Mouse (Mus musculus) thymus, postnatal 25 days (tissue): Measurements from ENCODE around the gene Fktn.
"Not testable (repeated sequence)": the region's sequence is repeated elsewhere in the genome, so short reads cannot be mapped to it uniquely, and the experiment has no call there.

ENCODE experiments used
- DNase-seq: peaks from one replicate; pipeline ENCODE4 v3.0.0; 2022

The Fktn gene

GRCm38 (mm10) chr4:53713704-53714050 lies at the start of gene Fktn:
Fktn (plus strand) TSS chr4:53713998.
- no peak for DNase-seq

- no peak for DNase-seq
These were observed 31.7 kb upstream of the Fktn start for GRCm38 (mm10) chr4:53682092-53682491.

GRCm38 (mm10) chr4:53688965-53689364 lies 24.8 kb upstream of the Fktn start:
- no peak for DNase-seq

- no peak for DNase-seq
These were observed 22.4 kb upstream of the Fktn start for GRCm38 (mm10) chr4:53691418-53691817.

DNA sequence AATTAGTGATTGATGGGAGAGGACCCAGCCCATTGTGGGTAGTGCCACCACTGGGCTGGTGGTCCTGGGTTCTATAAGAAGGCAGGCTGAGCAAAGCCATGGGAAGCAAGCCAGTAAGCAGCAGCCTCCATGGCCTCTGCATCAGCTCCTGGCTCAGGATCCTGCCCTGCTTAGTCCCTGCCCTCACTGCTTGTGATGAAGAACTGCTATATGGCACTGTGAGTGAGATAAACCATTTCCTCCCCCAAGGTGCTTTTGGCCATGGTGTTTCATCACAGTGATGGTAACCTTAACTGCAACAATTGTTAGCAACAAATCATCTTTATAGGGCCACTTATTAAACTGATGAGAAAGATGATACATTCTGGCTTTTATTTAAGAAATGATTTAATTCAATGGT lies 4.6 kb upstream of the Fktn start:
- DNase-seq: not testable (repeated sequence)

DNA sequence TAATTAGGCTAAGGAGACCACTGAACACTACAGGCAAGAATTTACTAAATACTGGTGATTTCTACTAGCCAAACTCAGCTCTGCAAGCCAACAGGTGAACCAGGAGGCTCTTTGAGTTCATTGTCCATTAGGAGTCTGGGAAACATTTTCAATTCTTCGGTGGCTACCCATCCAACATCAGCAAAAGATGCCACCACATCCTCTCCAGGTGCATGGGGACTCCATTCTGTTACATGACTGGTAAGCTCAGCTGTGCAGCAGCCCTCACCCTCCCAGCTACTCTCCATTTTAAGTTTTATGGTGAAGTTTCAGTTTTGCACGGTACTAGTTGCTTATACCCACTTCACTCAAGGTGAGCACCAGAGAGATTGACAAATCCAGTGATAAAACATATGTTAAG lies 3.8 kb upstream of the Fktn start:
- DNase-seq: no peak

DNA sequence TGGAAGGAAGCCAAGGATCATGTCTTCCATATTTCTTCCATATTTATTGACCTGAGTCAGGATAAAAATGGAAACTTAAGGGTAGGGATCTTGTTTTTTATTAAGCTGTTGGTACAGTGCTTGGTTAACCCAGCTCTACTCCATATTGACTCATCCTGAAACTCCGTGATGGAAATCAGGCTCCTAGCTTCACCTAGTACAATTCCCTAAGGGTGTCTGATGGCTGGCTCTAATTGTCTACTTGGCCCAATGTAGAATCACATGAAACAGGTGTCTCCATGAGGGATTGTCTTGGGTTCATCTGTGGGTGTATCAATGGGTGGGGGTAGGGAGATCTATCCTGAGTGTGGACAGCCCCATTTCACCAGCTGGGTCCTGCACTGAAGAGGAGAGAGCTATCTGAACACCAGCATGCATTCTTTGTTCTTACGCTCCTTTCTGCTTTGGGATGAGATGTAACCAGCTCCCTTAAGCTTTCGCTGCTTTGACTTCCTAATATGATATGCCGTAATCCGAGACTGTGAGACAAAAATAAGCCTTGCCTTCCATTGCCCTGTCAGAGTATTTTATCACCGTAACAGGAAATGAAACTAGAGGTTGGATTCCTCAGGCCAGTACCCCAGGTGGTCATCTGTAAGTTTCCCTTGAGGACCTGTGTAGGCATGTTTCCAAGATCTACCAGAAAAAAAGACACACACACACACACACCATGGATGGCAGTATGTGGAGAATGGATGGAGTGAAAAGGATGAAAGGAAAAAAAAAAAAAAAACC lies 3.1 kb upstream of the Fktn start:
- no peak for DNase-seq

DNA sequence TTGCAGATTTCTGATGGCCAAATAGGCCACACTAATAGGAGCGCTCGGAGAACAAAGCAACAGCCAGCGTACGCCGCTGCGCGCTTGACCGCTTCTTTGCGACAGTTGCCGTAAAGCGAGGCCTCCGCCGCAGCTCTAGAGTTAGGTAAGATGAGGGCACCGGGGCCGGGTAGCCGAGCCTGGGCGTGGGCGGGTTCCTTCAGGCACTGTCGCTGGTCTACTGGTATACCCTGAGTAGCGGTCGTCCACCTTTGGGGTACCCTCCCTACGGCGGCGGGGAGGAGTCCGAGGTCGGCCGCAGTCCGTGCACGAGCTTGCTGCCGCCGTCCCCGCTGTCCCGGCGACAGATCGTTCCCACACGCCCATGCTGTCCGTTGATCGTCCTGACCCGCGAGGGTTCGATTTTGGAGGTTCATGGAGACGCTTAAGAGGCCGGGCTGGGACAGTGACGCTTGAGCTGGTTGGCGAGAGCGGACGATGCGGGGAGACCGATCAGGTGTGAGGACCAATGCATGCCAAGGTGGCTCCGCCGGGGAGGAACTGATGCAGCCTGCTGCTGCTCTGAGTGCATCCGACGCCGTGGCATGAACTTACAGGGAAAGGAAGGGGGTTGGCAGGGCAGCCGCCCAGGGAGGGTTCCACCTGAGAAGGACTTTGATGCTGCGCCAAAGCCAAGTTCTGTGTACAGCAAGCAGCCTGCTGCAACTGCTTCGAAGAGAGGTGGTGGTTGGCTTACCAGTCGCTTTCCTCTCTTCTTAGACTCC lies 435 bp downstream of the Fktn start:
- DNase-seq: peak; percentile 84

GRCm38 (mm10) chr4:53715977-53716376 lies 2.2 kb downstream of the Fktn start:
- peak; percentile 14 for DNase-seq

GRCm38 (mm10) chr4:53717546-53717945 lies 3.7 kb downstream of the Fktn start:
- no peak for DNase-seq

GRCm38 (mm10) chr4:53718261-53718660 lies 4.5 kb downstream of the Fktn start:
- DNase-seq: no peak

DNA sequence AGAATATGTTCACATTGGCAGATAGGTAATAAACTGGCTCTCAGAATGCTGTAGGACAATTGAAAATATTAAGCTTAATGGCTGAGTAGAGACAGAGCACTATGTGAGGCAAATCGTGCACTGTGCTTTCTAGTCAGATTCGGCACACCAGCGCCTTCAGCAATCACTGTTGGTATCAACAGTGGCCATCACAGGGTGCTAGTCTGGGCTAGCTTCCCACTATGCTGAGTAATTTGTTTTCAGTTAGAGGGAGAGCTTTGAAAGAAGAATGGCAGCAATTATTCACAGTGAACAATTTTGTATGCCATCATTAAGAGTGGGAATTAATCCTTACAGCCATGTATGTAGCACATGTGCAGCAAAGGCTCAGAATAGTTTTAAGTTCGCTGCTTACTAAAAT lies 8.7 kb downstream of the Fktn start:
- DNase-seq: no peak

DNA sequence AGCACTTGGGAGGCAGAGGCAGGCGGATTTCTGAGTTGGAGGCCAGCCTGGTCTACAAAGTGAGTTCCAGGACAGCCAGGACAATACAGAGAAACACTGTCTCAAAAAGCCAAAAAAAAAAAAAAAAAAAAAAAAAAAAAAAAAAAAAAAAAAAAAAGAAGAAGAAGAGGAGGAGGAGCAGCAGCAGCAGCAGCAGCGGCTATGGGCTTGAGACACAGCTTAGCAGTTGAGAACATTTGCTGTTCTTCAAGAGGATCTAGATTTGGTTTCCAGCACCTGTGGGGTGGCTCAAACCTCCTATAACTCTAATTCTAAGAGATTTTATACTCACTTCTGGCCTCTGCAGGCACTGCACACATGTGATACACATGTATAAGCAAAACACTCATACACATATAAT lies 12.3 kb downstream of the Fktn start:
- DNase-seq: not testable (repeated sequence)

DNA sequence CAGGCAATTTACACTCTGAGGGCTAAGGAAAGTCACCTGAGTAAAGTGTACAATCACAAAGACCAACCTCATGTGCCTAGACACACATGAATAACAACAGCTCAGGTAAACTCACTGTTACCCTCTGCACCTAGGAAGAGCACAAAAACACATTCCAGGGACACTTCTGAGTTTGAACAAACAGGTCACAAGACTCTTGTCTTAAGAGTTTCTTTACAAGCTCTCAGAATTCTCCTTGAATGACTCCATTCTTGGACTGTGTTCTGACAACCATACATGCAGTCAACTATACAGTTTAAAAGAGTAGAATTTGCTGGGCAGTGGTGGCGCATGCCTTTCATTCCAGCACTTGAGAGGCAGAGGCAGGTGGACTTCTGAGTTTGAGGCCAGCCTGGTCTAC lies 14.3 kb downstream of the Fktn start:
- no peak for DNase-seq

DNA sequence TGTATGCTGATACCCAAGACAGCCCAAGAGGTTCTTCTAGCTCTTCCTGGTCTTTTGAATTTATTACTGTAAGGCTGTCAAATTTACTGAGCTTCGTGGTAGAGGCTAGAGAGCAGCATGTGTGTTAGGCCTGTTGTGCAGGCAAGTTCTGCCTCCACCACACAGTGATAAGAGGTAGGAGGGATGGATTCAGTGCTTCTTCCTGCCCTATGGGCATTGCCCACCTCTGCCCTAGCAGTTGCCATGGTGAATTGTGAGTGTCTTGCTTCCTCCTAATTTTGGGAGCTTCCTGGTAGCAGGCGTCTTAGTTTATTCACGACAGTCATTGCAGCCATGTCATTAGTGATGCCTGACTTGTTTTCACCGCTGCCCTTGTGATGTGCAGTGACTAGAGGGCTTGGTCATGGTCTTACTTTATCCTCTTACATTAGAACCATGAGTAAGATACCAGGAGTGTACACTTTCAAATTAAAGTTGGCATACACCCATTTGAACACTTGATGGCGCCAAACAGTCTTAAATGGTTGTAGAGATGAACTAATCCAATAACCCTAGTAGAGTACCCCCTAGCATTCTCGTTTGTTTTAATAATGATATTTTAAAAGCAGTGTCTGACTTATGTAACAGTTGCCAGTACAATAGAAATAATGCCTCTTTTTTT lies 25.3 kb downstream of the Fktn start:
- peak; percentile 26 for DNase-seq

DNA sequence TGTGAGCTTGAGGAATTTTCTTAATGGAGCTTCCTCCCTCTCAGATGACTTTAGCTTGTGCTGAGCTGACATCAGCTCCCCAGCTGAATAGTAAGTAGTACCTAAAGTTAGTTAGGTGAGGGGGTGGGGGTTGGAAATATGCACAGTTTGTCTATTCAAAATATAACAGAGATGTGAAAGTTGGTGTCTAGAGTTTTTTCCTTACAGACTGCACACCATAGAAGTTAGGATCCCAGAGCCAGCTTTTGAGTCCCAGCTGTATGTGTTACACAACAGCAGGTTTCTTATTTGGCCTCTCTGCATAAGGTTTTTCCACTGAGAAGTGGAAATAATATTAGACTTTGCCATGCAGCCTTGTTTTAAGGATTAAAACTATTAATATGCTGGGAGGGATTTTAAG lies 36.0 kb downstream of the Fktn start:
- no peak for DNase-seq

DNA sequence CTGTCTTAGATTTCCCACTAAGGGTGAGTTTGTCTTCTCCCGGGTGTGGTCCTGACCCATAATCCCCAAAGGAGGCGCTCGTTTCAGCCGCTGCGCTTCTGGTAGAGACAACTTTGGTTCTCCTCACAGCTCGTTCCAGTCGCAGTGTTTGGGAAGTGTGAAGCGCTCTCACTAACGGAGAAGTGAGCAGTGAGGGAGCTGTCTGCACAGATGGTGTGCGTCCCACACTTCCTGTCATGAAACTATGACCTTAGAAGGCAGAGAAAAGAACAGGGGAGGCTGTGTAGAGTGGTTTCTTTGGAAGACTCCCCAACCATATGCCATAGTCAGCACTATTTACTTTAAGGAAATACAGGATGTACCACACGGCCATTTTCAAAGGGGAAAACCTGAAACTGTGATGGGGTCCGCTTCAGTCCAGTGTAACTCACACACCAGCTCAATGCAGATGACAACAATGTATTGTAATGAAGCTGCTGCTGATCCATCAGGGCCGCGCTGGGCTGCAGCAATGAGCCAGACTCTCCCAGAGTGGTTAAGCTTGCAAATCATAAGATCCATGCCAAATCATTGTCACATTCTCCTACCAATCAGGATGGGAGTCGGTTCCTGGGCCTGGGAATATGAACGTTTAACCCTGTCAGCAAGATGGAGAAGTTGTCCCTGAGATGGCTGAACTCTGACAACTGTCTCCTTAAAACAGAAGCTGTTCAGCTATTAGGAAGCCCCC lies 36.8 kb downstream of the Fktn start:
- DNase-seq: no peak

DNA sequence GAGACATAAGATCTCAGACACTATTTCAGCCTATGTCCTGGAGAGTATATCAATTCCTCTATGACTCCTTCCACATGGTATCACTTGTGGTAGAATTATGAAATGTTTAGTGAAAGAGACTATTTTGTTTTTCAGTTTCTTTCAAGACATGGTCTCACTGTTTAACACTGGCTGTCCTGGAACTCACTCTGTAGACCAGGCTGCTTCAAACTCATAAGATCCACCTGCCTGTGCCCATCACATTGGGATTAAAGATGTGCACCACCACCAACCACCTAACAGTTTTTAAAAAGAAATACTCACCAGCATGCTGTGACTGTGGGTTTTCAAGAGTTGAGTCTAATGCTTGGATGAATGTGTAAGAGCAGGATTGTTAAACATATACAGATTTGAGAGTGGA lies 43.2 kb downstream of the Fktn start:
- DNase-seq: no peak

DNA sequence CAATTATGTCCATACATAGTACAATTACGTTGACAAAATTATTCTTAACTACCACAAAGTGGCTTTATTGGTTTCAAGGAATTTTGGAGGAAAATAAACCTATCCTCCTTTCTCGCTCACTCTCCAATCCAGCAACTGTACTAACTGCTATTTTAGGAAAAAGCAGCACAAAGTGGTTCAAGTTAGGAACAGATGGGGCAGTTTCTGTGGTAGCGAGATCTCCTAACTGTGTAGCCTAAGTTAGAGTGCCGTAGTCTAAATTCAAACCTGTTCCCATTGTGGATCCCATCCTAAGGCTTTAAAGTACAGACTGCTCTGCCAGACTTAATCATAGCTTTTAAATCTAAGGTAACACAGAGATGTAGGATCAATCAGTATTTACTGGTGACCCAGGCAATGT lies 45.0 kb downstream of the Fktn start:
- no peak for DNase-seq

- DNase-seq: no peak
These were observed 45.9 kb downstream of the Fktn start for GRCm38 (mm10) chr4:53759678-53760077.

DNA sequence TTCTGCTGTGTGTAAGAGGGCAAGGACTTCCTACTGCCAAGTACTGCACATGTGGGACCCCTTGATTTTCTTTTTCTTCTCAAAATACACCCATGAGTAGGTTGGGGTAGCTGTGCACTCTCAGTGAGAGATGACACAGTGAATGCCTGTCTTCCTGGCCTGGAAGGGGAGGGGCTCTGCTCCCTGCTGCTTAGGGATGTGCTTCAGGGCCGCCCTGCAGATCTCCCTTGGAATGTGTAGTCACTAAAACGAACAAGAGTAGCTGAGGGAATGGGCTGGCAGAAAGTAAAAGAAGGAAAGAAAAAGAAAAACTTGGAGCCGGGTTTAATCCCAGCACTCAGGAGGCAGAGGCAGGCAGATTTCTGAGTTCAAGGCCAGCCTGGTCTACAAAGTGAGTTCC lies 48.7 kb downstream of the Fktn start:
- no peak for DNase-seq

DNA sequence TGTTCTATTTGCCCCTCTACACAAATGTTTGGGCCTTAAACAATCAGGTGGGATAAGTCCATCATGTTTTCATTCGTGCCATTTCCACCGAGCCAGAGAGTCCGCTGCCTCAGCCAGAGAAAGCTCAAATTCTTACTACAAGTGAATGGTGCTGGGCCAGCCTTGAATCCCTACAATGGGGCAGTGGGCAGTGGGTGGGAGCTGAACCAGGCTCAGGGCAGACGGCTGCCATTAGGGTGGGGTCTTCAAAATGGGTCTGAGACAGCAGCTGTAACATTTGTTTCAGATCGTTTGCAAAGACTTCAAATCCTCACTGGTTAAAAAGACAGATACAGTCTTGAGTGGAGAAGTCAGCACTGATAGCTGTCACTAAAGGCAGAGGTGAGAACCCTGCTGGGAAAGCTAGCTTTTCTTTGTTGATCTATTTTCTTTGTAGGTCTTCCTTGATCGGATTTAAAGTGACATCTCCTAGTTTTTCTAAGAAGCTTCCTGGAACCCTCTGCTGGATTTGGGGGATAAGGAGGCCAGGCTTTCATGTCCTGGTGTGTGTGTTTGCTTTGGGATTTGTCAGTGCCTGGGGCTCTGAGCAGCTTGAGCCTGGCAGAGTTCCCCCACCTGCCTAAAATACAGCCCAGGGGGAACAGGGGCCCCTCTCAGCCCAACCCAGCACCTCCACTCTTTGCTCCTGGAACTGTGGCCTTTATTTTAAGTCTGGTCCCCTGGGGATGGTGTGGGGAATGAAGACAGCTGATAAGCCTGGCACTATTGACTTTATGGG lies 57.3 kb downstream of the Fktn start:
- no peak for DNase-seq

DNA sequence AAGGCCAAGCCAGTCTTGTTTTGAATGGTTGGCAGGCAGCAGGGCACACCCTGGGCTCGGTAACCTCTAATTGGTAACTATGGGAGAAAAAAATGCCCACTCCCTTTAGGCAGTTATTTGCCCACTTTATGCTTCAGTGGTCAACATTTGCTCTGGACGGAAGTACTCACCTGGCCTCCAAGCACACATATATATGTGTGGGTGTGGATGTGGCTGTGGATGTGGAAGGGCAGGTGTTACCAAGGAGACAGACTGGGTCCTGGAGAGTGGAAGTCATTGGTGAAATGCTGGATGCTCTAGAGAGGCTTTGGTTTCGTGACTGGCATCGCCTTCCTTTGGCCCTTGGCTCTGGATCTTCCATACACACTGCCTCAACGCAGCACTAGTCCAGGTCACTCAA lies 58.2 kb downstream of the Fktn start:
- no peak for DNase-seq
